Mouse (Mus musculus): Measurements from ENCODE around the gene Mettl4. TPM values are rescaled to one million over a fixed set of nuclear protein-coding genes. Genes with fewer than 3 reads are reported as not detected.

Mettl4 gene
- polyA plus RNA-seq, 1 experiment from 2014 or later, result 25.3 TPM

GRCm38 (mm10) chr17:94673515-94674317 lies 76.1 kb downstream of the Mettl4 start:
- Histone ChIP-seq H3K27me3 (no peaks in the 10 kb centered on the region), H3K4me2 (no peak overlapping the region), H3K36me3 (no peaks in the 10 kb centered on the region), H3K4me3 (no peak overlapping the region), H3K4me1 (no peaks in the 10 kb centered on the region), H3K27ac (no peak overlapping the region), H3K9ac (no peak overlapping the region), H3K9me3 (no peaks in the 10 kb centered on the region)
- no peak for ATAC-seq (ENCODE audit: insufficient number of reproducible peaks, insufficient read depth, low FRiP score, low TSS enrichment, low read depth)
- WGBS, result 86% methylated on average over 6 of the region's 6 CpGs
